Mouse (Mus musculus): ENCODE results near the gene Hkdc1. TPM values are rescaled to one million over a fixed set of nuclear protein-coding genes. Genes with fewer than 3 reads are reported as not detected.
"Not testable (repeated sequence)": the region's sequence is repeated elsewhere in the genome, so short reads cannot be mapped to it uniquely, and the experiment has no call there.

Hkdc1 gene
- polyA plus RNA-seq (2016; fragmentation: Nextera tagmentation; extraction: Ambion mirVana) = 0.12 and 0.27 TPM in 2 replicates

DNA sequence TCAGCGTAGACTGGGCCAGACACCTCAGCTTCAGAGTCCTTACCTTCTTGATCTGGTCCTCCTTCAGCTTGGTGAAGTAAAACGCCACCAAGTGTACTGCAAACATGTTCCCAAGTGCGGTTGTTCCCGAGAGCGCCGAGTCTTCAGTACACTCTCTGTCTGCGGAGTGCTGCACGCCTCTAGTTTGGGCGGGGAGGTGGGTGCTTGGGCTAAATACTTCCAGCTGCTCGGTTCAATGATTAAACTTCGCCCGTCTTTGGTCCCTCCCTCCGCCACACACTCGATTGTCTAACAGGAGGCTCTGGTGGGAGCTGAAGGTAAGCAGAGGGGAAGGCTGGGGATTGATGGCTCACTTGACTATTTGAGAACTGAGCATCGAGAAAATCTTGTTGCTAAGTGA is at the start of gene Hkdc1:
TSS of gene Hkdc1 (minus strand) at position 237 of the 400 bp plus-strand sequence.
- peaks cover 24% of the 10 kb centered on the region for H3K4me1 ChIP-seq
- no peaks in the 10 kb centered on the region for H3K9me3 ChIP-seq
- H3K27ac ChIP-seq = no peak within 1 kb of the TSS
- WGBS = 49% methylated on average over 15 of the region's 15 CpGs
- DNase-seq (ENCODE audit: extremely low spot score, low spot score) = no peak
- 0 out of 2 replicates have a peak, but pooled peaks cover 3% of the 10 kb centered on the region for H3K27me3 ChIP-seq (ENCODE audit: poor library complexity, severe bottlenecking)
- no peaks in the 10 kb centered on the region for H3K36me3 ChIP-seq (replicated peaks)
- no peak within 1 kb of the TSS for H3K4me3 ChIP-seq

GRCm38 (mm10) chr10:62471105-62471504 is 48.8 kb upstream of the Hkdc1 start:
- H3K36me3 ChIP-seq (replicated peaks) = peaks cover 33% of the 10 kb centered on the region
- H3K27me3 ChIP-seq (ENCODE audit: poor library complexity, severe bottlenecking) = no peaks in the 10 kb centered on the region
- no peak for DNase-seq (ENCODE audit: extremely low spot score, low spot score)
- H3K27ac ChIP-seq = no peak overlapping the region
- 75% methylated on average over 5 of the region's 5 CpGs for WGBS
- H3K4me1 ChIP-seq = no peaks in the 10 kb centered on the region
- H3K4me3 ChIP-seq = no peak overlapping the region
- no peaks in the 10 kb centered on the region for H3K9me3 ChIP-seq

DNA sequence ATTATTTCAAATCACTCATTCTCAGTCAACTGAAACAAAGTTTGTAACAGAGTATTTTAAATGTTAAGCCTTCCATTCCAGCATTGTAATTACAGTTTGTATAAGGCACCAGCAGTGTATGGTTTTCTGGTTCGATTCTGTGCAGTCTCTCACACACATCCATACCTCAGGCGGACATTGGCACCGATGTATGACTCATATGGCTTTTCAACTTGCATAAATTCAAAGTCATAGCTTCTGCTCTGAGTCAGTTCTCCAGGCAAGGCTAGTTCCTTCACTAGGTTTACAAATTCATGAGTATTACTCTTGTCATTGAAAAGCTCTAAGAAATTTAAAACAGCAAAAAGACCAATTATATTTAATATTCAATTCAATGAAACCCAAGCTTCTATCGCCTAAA is 47.4 kb upstream of the Hkdc1 start:
- Histone ChIP-seq H3K27ac (no peak overlapping the region), H3K4me1 (no peaks in the 10 kb centered on the region), H3K27me3 (ENCODE audit: poor library complexity, severe bottlenecking) (no peaks in the 10 kb centered on the region), H3K4me3 (no peak overlapping the region), H3K36me3 (replicated peaks) (peaks cover 31% of the 10 kb centered on the region), H3K9me3 (no peaks in the 10 kb centered on the region)
- no peak for DNase-seq (ENCODE audit: extremely low spot score, low spot score)
- WGBS = 92% methylated on average over 4 of the region's 4 CpGs

- Histone ChIP-seq H3K4me3 (no peak overlapping the region), H3K36me3 (replicated peaks) (peaks cover 88% of the 10 kb centered on the region), H3K27me3 (ENCODE audit: poor library complexity, severe bottlenecking) (no peaks in the 10 kb centered on the region), H3K27ac (no peak overlapping the region), H3K4me1 (no peaks in the 10 kb centered on the region), H3K9me3 (no peaks in the 10 kb centered on the region)
- no peak for DNase-seq (ENCODE audit: extremely low spot score, low spot score)
These were observed 39.0 kb upstream of the Hkdc1 start for GRCm38 (mm10) chr10:62461321-62461720.

DNA sequence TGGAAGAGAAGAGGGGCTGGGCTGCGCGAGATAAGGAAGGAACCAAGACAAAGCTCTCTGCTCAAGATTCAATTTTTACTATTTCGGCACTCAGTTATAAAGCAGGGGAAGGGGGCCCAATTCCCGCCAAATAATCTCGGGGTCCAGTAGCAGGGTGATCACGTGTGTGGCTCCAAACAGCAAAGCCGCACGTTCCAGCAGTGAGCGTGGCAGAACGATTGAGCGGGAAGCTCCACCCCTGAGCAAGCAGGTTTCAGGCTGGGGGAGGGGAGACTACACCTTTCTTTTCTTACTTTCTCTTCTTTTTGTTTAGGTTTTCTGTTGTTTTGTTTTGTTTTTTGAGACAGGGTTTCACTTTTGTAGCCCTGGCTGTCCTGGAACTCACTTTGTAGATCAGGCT is 29.7 kb upstream of the Hkdc1 start:
- not testable (repeated sequence) for H3K27ac ChIP-seq; DNase-seq (ENCODE audit: extremely low spot score, low spot score); H3K27me3 ChIP-seq (ENCODE audit: poor library complexity, severe bottlenecking); H3K4me3 ChIP-seq; H3K9me3 ChIP-seq
- WGBS = 73% methylated on average over 11 of the region's 11 CpGs
- peaks cover 21% of the 10 kb centered on the region for H3K4me1 ChIP-seq
- H3K36me3 ChIP-seq (replicated peaks) = peaks cover 32% of the 10 kb centered on the region

- DNase-seq (ENCODE audit: extremely low spot score, low spot score) = no peak
- no peaks in the 10 kb centered on the region for H3K9me3 ChIP-seq
- 38% methylated on average over 18 of the region's 18 CpGs for WGBS
- no peaks in the 10 kb centered on the region for H3K27me3 ChIP-seq (ENCODE audit: poor library complexity, severe bottlenecking)
- peaks cover 21% of the 10 kb centered on the region for H3K4me1 ChIP-seq
- H3K27ac ChIP-seq = peak overlapping the region; percentile 98
- H3K4me3 ChIP-seq = peak overlapping the region; percentile 97
- H3K36me3 ChIP-seq (replicated peaks) = peaks cover 32% of the 10 kb centered on the region
These were observed 28.0 kb upstream of the Hkdc1 start for GRCm38 (mm10) chr10:62450280-62450640.

DNA sequence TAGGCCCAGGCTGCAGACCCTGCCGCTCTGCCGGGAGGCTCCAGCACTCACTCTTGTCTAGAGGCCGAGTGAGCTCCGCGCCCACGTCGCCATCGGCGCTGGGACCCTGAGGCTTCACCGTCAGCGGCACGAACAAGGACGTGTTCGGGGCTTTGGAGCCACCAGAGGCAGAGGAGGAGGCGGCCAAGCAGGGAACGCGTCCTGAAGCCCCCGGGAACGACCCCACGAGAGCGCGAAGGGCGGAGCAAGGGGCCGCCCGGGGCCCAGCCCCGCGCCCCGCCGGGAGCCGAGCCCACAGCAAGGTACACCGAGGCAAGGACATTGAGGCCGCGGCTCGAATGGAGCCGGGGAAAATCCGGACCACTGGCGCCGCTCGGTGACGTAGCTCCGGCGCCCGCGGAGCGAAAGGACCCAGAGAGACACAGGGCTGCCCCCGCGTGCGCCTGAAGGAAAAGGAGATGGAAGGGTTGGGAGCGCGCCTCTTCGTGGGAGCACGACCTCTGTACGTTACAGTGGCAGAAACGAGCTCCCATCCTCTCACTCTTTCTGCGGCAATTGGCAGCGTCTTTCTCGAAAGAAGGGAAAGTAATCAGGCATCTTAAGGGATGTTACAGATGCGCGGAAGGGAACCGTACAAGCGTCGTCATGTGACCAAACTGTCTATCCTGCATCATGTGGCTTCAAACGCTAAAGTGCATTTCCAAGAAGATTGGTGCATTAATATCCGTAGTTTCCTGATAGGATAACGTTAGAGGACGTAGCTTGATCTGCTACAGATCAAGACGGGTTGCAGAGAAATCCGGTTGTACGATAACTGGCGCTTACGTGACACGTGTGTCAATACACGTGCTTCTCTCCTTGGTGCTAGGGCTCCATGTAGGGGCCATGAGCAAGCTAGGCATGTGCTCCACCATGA is 27.3 kb upstream of the Hkdc1 start, which contains the start of the genes 4930507D05Rik and Supv3l1:
TSS of gene 4930507D05Rik (plus strand) at position 126 of the 916 bp plus-strand sequence.
TSS of gene Supv3l1 (minus strand) at position 375 of the 916 bp plus-strand sequence.
- H3K4me3 ChIP-seq = peak within 1 kb of the TSS; percentile 97
- no peaks in the 10 kb centered on the region for H3K9me3 ChIP-seq
- peak; percentile 88 for DNase-seq (ENCODE audit: extremely low spot score, low spot score)
- H3K27ac ChIP-seq = peak within 1 kb of the TSS; percentile 98
- no peaks in the 10 kb centered on the region for H3K27me3 ChIP-seq (ENCODE audit: poor library complexity, severe bottlenecking)
- peaks cover 35% of the 10 kb centered on the region for H3K36me3 ChIP-seq (replicated peaks)
- H3K4me1 ChIP-seq = peaks cover 21% of the 10 kb centered on the region
- WGBS = under 1% methylated on average over 73 of the region's 73 CpGs

DNA sequence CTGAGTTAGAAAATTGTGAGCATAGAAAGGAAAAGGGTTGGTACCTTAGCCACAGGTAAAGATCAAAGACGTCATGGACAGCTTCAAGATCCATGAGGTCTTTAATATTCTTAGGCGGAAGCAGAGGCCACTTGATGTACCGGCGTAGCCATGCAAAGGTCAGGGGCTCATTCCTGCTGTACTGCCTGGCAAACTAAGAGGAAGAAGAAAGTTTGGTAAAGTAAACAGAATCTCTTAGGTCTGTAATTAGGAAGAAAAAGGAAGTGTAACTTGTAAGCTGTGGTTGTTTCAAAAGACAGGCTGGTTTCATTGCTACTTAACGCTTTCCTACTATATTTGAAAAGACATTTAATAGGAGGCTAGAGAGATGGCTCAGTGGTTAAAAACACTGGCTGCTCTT is 8.1 kb upstream of the Hkdc1 start:
- no peak for DNase-seq (ENCODE audit: extremely low spot score, low spot score)
- Histone ChIP-seq H3K27me3 (ENCODE audit: poor library complexity, severe bottlenecking) (no peaks in the 10 kb centered on the region), H3K36me3 (replicated peaks) (peaks cover 80% of the 10 kb centered on the region), H3K4me1 (peaks cover 3% of the 10 kb centered on the region), H3K27ac (no peak overlapping the region), H3K4me3 (no peak overlapping the region), H3K9me3 (no peaks in the 10 kb centered on the region)
- 97% methylated on average over 5 of the region's 5 CpGs for WGBS

DNA sequence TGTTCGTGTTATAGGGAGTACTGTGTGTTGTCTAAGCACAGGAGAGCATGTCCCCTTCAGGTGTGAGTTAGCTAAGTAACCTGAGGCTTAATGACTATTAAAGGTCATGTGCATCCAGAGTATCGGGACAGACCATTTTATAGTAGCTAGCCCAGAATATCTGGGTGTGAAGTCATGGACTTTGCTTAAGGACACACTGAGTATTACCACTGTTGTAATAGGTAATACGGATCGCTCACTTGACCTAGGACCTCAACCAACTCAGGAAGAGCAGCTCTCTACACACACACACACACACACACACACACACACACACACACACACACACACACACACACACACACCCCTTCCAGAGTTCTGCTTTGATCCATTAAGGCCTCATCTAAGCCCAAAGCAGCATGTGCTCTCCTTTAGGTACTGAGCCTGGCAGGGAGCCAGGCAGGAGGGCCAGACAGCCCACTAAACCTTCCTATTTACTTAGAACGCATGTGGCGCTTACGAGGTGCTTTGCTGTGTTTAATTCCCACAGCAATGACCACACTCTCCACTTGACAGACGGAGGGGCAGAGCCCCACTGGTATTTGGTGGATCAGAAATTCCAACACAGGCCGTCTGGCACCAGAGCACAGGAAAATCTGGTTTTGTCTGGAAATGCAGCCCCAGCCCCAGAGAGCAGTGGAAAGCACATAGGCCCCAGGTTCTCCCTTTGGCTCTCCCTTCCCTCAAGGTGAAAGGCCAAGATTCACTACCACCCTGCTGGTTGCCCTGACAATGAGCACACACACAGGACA is 3.0 kb upstream of the Hkdc1 start:
- no peak for DNase-seq (ENCODE audit: extremely low spot score, low spot score)
- Histone ChIP-seq H3K4me3 (no peak overlapping the region), H3K27ac (no peak overlapping the region; the same call in 1 of the 2 replicates), H3K4me1 (peaks cover 11% of the 10 kb centered on the region), H3K27me3 (ENCODE audit: poor library complexity, severe bottlenecking) (0 out of 2 replicates have a peak, but pooled peaks cover 3% of the 10 kb centered on the region), H3K9me3 (no peaks in the 10 kb centered on the region), H3K36me3 (replicated peaks) (peaks cover 28% of the 10 kb centered on the region)
- WGBS = 61% methylated on average over 9 of the region's 9 CpGs

- 0 out of 2 replicates have a peak, but pooled peaks cover 3% of the 10 kb centered on the region for H3K27me3 ChIP-seq (ENCODE audit: poor library complexity, severe bottlenecking)
- H3K4me3 ChIP-seq = no peak overlapping the region
- H3K9me3 ChIP-seq = no peaks in the 10 kb centered on the region
- H3K4me1 ChIP-seq = peaks cover 24% of the 10 kb centered on the region
- H3K36me3 ChIP-seq (replicated peaks) = no peaks in the 10 kb centered on the region
- no peak overlapping the region for H3K27ac ChIP-seq
- WGBS = 95% methylated on average over 3 of the region's 3 CpGs
- no peak for DNase-seq (ENCODE audit: extremely low spot score, low spot score)
These were observed 1.2 kb downstream of the Hkdc1 start for GRCm38 (mm10) chr10:62421127-62421526.

- H3K4me1 ChIP-seq = peaks cover 20% of the 10 kb centered on the region
- no peaks in the 10 kb centered on the region for H3K9me3 ChIP-seq
- 84% methylated on average over 6 of the region's 6 CpGs for WGBS
- DNase-seq (ENCODE audit: extremely low spot score, low spot score) = no peak
- no peak overlapping the region for H3K27ac ChIP-seq
- H3K36me3 ChIP-seq (replicated peaks) = no peaks in the 10 kb centered on the region
- 0 out of 2 replicates have a peak, but pooled peaks cover 3% of the 10 kb centered on the region for H3K27me3 ChIP-seq (ENCODE audit: poor library complexity, severe bottlenecking)
- H3K4me3 ChIP-seq = no peak overlapping the region
These were observed 1.9 kb downstream of the Hkdc1 start for GRCm38 (mm10) chr10:62420399-62420798.

DNA sequence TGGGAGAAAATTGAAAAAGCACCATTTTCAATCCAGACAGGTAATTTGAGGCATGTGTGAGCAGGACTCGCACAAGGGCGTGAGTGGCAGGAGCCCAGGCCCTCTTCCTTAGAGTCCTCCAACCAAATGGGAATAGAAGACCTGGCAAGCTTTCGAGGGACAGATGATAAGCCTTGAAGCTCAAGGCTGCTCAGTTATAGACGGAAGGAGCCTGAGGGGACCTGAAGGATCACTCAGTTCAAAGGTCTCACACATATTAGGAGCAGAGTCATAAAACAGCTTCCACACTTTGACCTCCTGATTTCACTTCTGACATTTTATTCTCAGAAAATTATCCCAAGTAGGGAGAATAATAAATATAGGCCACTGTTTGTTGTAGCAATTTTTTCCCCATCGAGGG is 2.9 kb downstream of the Hkdc1 start:
- Histone ChIP-seq H3K4me3 (no peak overlapping the region), H3K36me3 (replicated peaks) (no peaks in the 10 kb centered on the region), H3K27me3 (ENCODE audit: poor library complexity, severe bottlenecking) (0 out of 2 replicates have a peak, but pooled peaks cover 3% of the 10 kb centered on the region), H3K4me1 (peaks cover 18% of the 10 kb centered on the region), H3K9me3 (no peaks in the 10 kb centered on the region), H3K27ac (no peak overlapping the region)
- 85% methylated on average over 5 of the region's 5 CpGs for WGBS
- DNase-seq (ENCODE audit: extremely low spot score, low spot score) = no peak
